Mouse (Mus musculus) CH12.LX (cell line): ENCODE measurements at regions not wholly inside any gene's neighbourhood (a gene's known extent, or its start where the extent isn't known, plus 50 kb on each side); places are given as distances from the start of the nearest gene placed in this dataset.

Source experiments
- CTCF ChIP-seq, 2 experiments: IDR thresholded peaks in 1 of 2; conservative IDR thresholded peaks in 1 of 2; 2 replicates each; pipeline ENCODE4 v1.5.1; 2011 to 2012; ENCODE audit warnings: low read depth in 2 of 2, low read length in 2 of 2, improper control_type of control experiment in 1 of 2, inconsistent platforms in 1 of 2, mild to moderate bottlenecking in 1 of 2, moderate library complexity in 1 of 2
- ELF1 ChIP-seq: IDR thresholded peaks from 2 replicates; pipeline ENCODE4 v1.6.1; 2014; ENCODE audit warnings: low read depth, mild to moderate bottlenecking, inconsistent platforms, low read length, improper control_type of control experiment
- EP300 ChIP-seq: IDR thresholded peaks from 2 replicates; pipeline ENCODE4 v1.6.1; 2011; ENCODE audit warnings: low read length, improper control_type of control experiment
- POLR2A ChIP-seq: IDR thresholded peaks from 2 replicates; pipeline ENCODE4 v1.6.1; 2011; ENCODE audit warnings: low read depth, mild to moderate bottlenecking, improper control_type of control experiment, low read length
- RCOR1 ChIP-seq: conservative IDR thresholded peaks from 2 replicates; pipeline ENCODE4 v1.6.1; 2012; ENCODE audit warnings: low read depth, mild to moderate bottlenecking, inconsistent platforms, low read length, improper control_type of control experiment
- SIN3A ChIP-seq: IDR thresholded peaks from 2 replicates; pipeline ENCODE4 v1.6.1; 2012; ENCODE audit warnings: low read length, improper control_type of control experiment, inconsistent platforms
- ZC3H11A ChIP-seq: IDR thresholded peaks from 2 replicates; pipeline ENCODE4 v1.6.1; 2012; ENCODE audit warnings: low read depth, mild to moderate bottlenecking, inconsistent platforms, low read length, improper control_type of control experiment

- TF ChIP-seq POLR2A, result no peak
- no peak for TF ChIP-seq EP300
- TF ChIP-seq ELF1, result no peak
- TF ChIP-seq SIN3A, result no peak
- no peak for TF ChIP-seq CTCF (conservative IDR thresholded peaks at IDR 0.05 in 1 of 2, IDR thresholded peaks at IDR 0.05 in 1 of 2; ENCODE audit: low read depth in 2 of 2, low read length in 2 of 2)
- no peak for TF ChIP-seq RCOR1
- no peak for TF ChIP-seq ZC3H11A
Measured at GRCm38 (mm10) chr9:34334112-34334511, 151.6 kb upstream of the Kirrel3 start.
